Mouse (Mus musculus) MEL (cell line): ENCODE measurements around the gene Sh3gl2. TPM values are rescaled to one million over a fixed set of nuclear protein-coding genes. Genes with fewer than 3 reads are reported as not detected.

Experiments
- DNase-seq: peaks from one replicate; pipeline ENCODE4 v3.0.0; 2011; ENCODE audit warnings: low read depth, low spot score
- H3K27ac ChIP-seq: 2 replicates; pipeline ENCODE4 v1.5.1; 2012; ENCODE audit warnings: low read depth, mild to moderate bottlenecking, control low read depth, low read length, moderate library complexity; ENCODE audit not compliant: control insufficient read depth
- H3K27me3 ChIP-seq, 2 experiments: fragments of 150-350 bp in 1 of 2; sonication (generic) in 1 of 2; 2 replicates each; pipeline ENCODE4 v1.6.1; 2012; ENCODE audit warnings: low read length in 2 of 2, mild to moderate bottlenecking in 2 of 2, improper control_type of control experiment in 1 of 2, moderate library complexity in 1 of 2; ENCODE audit not compliant: insufficient read depth in 2 of 2, control insufficient read depth in 1 of 2
- H3K36me3 ChIP-seq, 2 experiments: 2 replicates each; pipeline ENCODE4 v1.6.1; 2012 to 2014; ENCODE audit warnings: low read length in 2 of 2, improper control_type of control experiment in 1 of 2, inconsistent platforms in 1 of 2, mild to moderate bottlenecking in 1 of 2; ENCODE audit not compliant: insufficient read depth in 2 of 2, control insufficient read depth in 1 of 2
- H3K4me1 ChIP-seq, 2 experiments: fragments of 150-350 bp in 1 of 2; sonication (generic) in 1 of 2; 2 replicates each; pipeline ENCODE4 v1.6.1; 2012; ENCODE audit warnings: low read length in 2 of 2, improper control_type of control experiment in 1 of 2, mild to moderate bottlenecking in 1 of 2; ENCODE audit not compliant: insufficient read depth in 2 of 2, control insufficient read depth in 1 of 2
- H3K4me3 ChIP-seq, 2 experiments: fragments of 150-350 bp in 1 of 2; sonication (generic) in 1 of 2; 2 replicates each; pipeline ENCODE4 v1.5.1; 2012; ENCODE audit warnings: low read depth in 2 of 2, low read length in 2 of 2, mild to moderate bottlenecking in 2 of 2, moderate library complexity in 2 of 2, control low read depth in 1 of 2, improper control_type of control experiment in 1 of 2; ENCODE audit not compliant: control insufficient read depth in 1 of 2, insufficient read depth in 1 of 2
- H3K79me2 ChIP-seq: 2 replicates; pipeline ENCODE4 v1.6.1; 2012; ENCODE audit warnings: mild to moderate bottlenecking, low read length, moderate library complexity; ENCODE audit not compliant: control insufficient read depth, poor library complexity, insufficient read depth
- H3K9ac ChIP-seq: 2 replicates; pipeline ENCODE4 v1.6.1; 2012; ENCODE audit warnings: low read depth, mild to moderate bottlenecking, control low read depth, low read length, moderate library complexity; ENCODE audit not compliant: control insufficient read depth, poor library complexity, severe bottlenecking
- H3K9me3 ChIP-seq: fragments of 150-350 bp; sonication (generic); replicated peaks from 2 replicates; pipeline ENCODE4 v1.6.1; 2012; ENCODE audit warnings: mild to moderate bottlenecking, low read length, improper control_type of control experiment, moderate library complexity; ENCODE audit not compliant: insufficient read depth
- CHD1 ChIP-seq: IDR thresholded peaks from 2 replicates; pipeline ENCODE4 v1.6.1; 2012; ENCODE audit warnings: low read depth, mild to moderate bottlenecking, inconsistent platforms, low read length, improper control_type of control experiment
- CTCF ChIP-seq, 3 experiments: IDR thresholded peaks in 2 of 3; conservative IDR thresholded peaks in 1 of 3; 2 replicates each; pipeline ENCODE4 v1.5.1; 2011 to 2012; ENCODE audit warnings: low read length in 3 of 3, low read depth in 2 of 3, mild to moderate bottlenecking in 2 of 3, improper control_type of control experiment in 1 of 3, inconsistent platforms in 1 of 3, mixed read lengths in 1 of 3, moderate library complexity in 1 of 3; ENCODE audit not compliant: control insufficient read depth in 1 of 3, insufficient read depth in 1 of 3, poor library complexity in 1 of 3, severe bottlenecking in 1 of 3
- ELF1 ChIP-seq: IDR thresholded peaks from 2 replicates; pipeline ENCODE4 v1.6.1; 2014; ENCODE audit warnings: low read depth, mild to moderate bottlenecking, inconsistent platforms, low read length, improper control_type of control experiment, moderate library complexity
- EP300 ChIP-seq, 2 experiments: IDR thresholded peaks; 2 replicates each; pipeline ENCODE4 v1.6.1; 2011; ENCODE audit warnings: improper control_type of control experiment in 2 of 2, low read length in 2 of 2, low read depth in 1 of 2, mild to moderate bottlenecking in 1 of 2
- GABPA ChIP-seq: IDR thresholded peaks from 2 replicates; pipeline ENCODE4 v1.6.1; 2012; ENCODE audit warnings: low read depth, mild to moderate bottlenecking, inconsistent platforms, low read length, improper control_type of control experiment, moderate library complexity
- GATA1 ChIP-seq: IDR thresholded peaks from 2 replicates; pipeline ENCODE4 v1.6.1; 2011; ENCODE audit warnings: low read depth, low read length, improper control_type of control experiment
- HCFC1 ChIP-seq: IDR thresholded peaks from 2 replicates; pipeline ENCODE4 v1.6.1; 2012; ENCODE audit warnings: low read depth, mild to moderate bottlenecking, inconsistent platforms, low read length, improper control_type of control experiment, moderate library complexity
- MAX ChIP-seq: IDR thresholded peaks from 2 replicates; pipeline ENCODE4 v1.6.1; 2011; ENCODE audit warnings: low read length, improper control_type of control experiment
- MAZ ChIP-seq: IDR thresholded peaks from 2 replicates; pipeline ENCODE4 v1.6.1; 2012; ENCODE audit warnings: low read depth, mild to moderate bottlenecking, inconsistent platforms, low read length, improper control_type of control experiment
- NELFE ChIP-seq: IDR thresholded peaks from 2 replicates; pipeline ENCODE4 v1.6.1; 2011; ENCODE audit warnings: low read depth, low read length, improper control_type of control experiment
- POLR2A ChIP-seq, 2 experiments: IDR thresholded peaks; 2 replicates each; pipeline ENCODE4 v1.6.1; 2011 to 2012; ENCODE audit warnings: low read length in 2 of 2, mild to moderate bottlenecking in 2 of 2, control low read depth in 1 of 2, improper control_type of control experiment in 1 of 2, low read depth in 1 of 2, moderate library complexity in 1 of 2; ENCODE audit not compliant: control insufficient read depth in 1 of 2, insufficient read depth in 1 of 2, poor library complexity in 1 of 2
- RCOR1 ChIP-seq: IDR thresholded peaks from 2 replicates; pipeline ENCODE4 v1.6.1; 2012; ENCODE audit warnings: low read depth, mild to moderate bottlenecking, inconsistent platforms, low read length, improper control_type of control experiment
- SIN3A ChIP-seq: IDR thresholded peaks from 2 replicates; pipeline ENCODE4 v1.6.1; 2012; ENCODE audit warnings: low read length, improper control_type of control experiment, inconsistent platforms
- TBP ChIP-seq: IDR thresholded peaks from 2 replicates; pipeline ENCODE4 v1.8.0; 2011; ENCODE audit warnings: low read depth, low read length, improper control_type of control experiment
- USF1 ChIP-seq: IDR thresholded peaks from 2 replicates; pipeline ENCODE4 v1.6.1; 2014; ENCODE audit warnings: low read depth, mild to moderate bottlenecking, inconsistent platforms, low read length, improper control_type of control experiment, moderate library complexity
- USF2 ChIP-seq, 2 experiments: IDR thresholded peaks; 2 replicates each; pipeline ENCODE4 v1.6.1; 2011 to 2012; ENCODE audit warnings: improper control_type of control experiment in 2 of 2, low read length in 2 of 2, borderline replicate concordance in 1 of 2, inconsistent platforms in 1 of 2, low read depth in 1 of 2, mild to moderate bottlenecking in 1 of 2; ENCODE audit not compliant: insufficient read depth in 1 of 2
- ZKSCAN1 ChIP-seq: IDR thresholded peaks from 2 replicates; pipeline ENCODE4 v1.6.1; 2012; ENCODE audit warnings: low read depth, mild to moderate bottlenecking, inconsistent platforms, low read length, improper control_type of control experiment, moderate library complexity
- polyA plus RNA-seq, 2 experiments: library from polyadenylated mRNA; stranded (reverse) in 1 of 2; unstranded in 1 of 2; fragments of >175 nt in 1 of 2; fragments of >200 nt in 1 of 2; gene quantifications; 2 replicates each; pipeline versions ENCODE4 v1.2.1 to v1.2.4; 2012; ENCODE audit warnings: low replicate concordance in 2 of 2, low read depth in 1 of 2; ENCODE audit not compliant: insufficient read length in 2 of 2, insufficient read depth in 1 of 2, missing spikeins in 1 of 2
- total RNA-seq: library from RNA; depleted of rRNA; stranded (reverse); fragments of 300-350 nt; gene quantifications from 2 replicates; pipeline ENCODE4 v1.2.3, GENCODE M21; 2012

The Sh3gl2 gene
- total and polyA plus RNA-seq, 3 experiments: not detected

DNA sequence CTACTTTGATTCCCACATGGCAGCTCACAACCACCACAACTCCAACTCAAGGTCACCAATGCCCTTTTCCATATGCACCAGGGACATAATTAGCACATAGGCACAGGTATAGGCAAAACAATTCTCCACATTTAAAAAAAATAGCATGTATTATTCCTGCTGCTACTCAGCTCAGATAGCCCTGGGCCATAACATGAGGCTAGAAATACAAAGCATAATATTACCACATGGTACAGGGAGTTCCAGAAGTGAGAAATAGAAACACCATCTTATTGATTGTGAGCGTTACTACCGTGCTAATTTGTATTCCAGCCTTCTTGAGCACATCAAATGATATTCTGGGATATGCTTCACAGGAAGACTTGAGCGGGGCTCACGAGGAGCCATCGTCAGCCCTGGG is 464.3 kb downstream of the Sh3gl2 start:
- H3K36me3 ChIP-seq: no peaks in the 10 kb centered on the region
- no peaks in the 10 kb centered on the region for H3K27me3 ChIP-seq
- H3K27ac ChIP-seq: no peak overlapping the region
- TF ChIP-seq CHD1: no peak
- TF ChIP-seq POLR2A (IDR thresholded peaks at IDR 0.05; ENCODE audit: control insufficient read depth in 1 of 2, insufficient read depth in 1 of 2, low read depth in 1 of 2, low read length in 2 of 2, poor library complexity in 1 of 2): no peak
- TF ChIP-seq USF1: no peak
- no peak for TF ChIP-seq MAX
- no peak for TF ChIP-seq SIN3A
- no peak for TF ChIP-seq USF2 (IDR thresholded peaks at IDR 0.05; ENCODE audit: borderline replicate concordance in 1 of 2, insufficient read depth in 1 of 2, low read depth in 1 of 2, low read length in 2 of 2)
- no peak for TF ChIP-seq GABPA
- TF ChIP-seq CTCF (IDR thresholded peaks at IDR 0.05 in 2 of 3, conservative IDR thresholded peaks at IDR 0.05 in 1 of 3; ENCODE audit: control insufficient read depth in 1 of 3, insufficient read depth in 1 of 3, low read depth in 2 of 3, low read length in 3 of 3, poor library complexity in 1 of 3, severe bottlenecking in 1 of 3): no peak
- TF ChIP-seq ELF1: no peak
- TF ChIP-seq GATA1: no peak
- no peak for TF ChIP-seq NELFE
- TF ChIP-seq HCFC1: no peak
- no peak for TF ChIP-seq TBP
- no peak for DNase-seq
- H3K9ac ChIP-seq: no peak overlapping the region
- H3K79me2 ChIP-seq: no peaks in the 10 kb centered on the region
- no peaks in the 10 kb centered on the region for H3K4me1 ChIP-seq
- H3K9me3 ChIP-seq: no peaks in the 10 kb centered on the region
- H3K4me3 ChIP-seq: no peak overlapping the region

DNA sequence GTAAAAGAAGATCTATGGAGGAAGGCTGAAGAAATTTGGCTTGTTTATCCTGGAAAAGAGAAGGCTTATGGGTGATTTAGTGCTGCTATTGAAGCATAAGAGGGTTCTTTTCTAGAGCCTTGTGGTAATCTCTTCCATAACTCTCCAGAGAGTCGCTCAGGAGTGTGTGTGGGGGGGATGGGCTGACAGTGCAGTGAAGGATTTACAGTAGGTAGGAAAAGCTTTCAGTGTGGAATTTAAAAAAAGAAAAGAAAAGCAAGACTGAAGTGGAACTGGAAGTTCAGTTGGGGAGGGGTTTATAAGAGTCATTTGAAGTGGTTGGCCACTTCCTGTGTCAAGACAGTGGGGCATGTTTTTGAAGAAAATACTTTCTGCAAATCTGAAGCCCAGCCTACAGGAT is 464.8 kb downstream of the Sh3gl2 start:
- no peaks in the 10 kb centered on the region for H3K36me3 ChIP-seq
- TF ChIP-seq ZKSCAN1: no peak
- no peak for TF ChIP-seq RCOR1

GRCm38 (mm10) chr4:85672290-85672689 is 467.4 kb downstream of the Sh3gl2 start:
- no peaks in the 10 kb centered on the region for H3K4me1 ChIP-seq
- no peaks in the 10 kb centered on the region for H3K79me2 ChIP-seq
- no peak for DNase-seq
- H3K27ac ChIP-seq: no peak overlapping the region
- no peak overlapping the region for H3K9ac ChIP-seq
- H3K27me3 ChIP-seq: no peaks in the 10 kb centered on the region
- no peak overlapping the region for H3K4me3 ChIP-seq
- no peaks in the 10 kb centered on the region for H3K9me3 ChIP-seq
- H3K36me3 ChIP-seq: no peaks in the 10 kb centered on the region
- TF ChIP-seq POLR2A (IDR thresholded peaks at IDR 0.05; ENCODE audit: control insufficient read depth in 1 of 2, insufficient read depth in 1 of 2, low read depth in 1 of 2, low read length in 2 of 2, poor library complexity in 1 of 2) (no peak), EP300 (IDR thresholded peaks at IDR 0.05; ENCODE audit: low read depth in 1 of 2, low read length in 2 of 2) (no peak), MAZ (no peak)

More for the DNA sequence above, 464.8 kb downstream of the Sh3gl2 start:
- DNase-seq: no peak
- H3K4me1 ChIP-seq: no peaks in the 10 kb centered on the region
- H3K27me3 ChIP-seq: no peaks in the 10 kb centered on the region
- H3K9ac ChIP-seq: no peak overlapping the region
- H3K9me3 ChIP-seq: no peaks in the 10 kb centered on the region
- H3K4me3 ChIP-seq: no peak overlapping the region
- H3K27ac ChIP-seq: no peak overlapping the region
- H3K79me2 ChIP-seq: no peaks in the 10 kb centered on the region
